Comparison of ENCODE assay signal across 7 mouse cellular contexts in the genomic region with DNA sequence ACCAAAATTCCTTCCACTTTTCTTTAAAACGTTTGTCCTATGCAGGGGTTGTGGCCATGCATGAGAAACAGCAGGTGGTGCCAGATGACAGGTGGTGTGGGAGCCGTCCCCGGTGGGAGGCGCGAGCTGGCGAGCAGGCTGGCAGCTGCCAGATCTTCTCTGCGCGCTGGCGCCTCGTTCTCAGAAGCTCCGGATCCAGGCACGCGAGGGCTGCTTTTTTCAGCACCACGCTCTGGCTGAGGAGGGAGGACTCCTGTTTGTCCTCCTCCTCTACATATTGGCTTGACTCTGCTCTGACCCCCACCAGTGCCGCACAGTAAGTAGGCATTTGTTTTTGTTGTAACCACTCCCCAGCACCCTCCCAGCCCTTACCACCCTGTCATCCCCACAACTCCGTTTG. TPM values are rescaled to one million over a fixed set of nuclear protein-coding genes. Genes with fewer than 3 reads are reported as not detected.
A peak's percentile ranks its signal among the peaks of the same experiment; 100 is the strongest.
DNase-seq lines count a peak whose midpoint lies in the region; ATAC-seq and TF ChIP-seq lines count a peak whose summit lies in the region.

A gene (plus strand): TSS at position 183 of the 400 bp plus-strand sequence.

- no peaks in the 10 kb centered on the region for H3K27me3 ChIP-seq in embryonic facial prominence, embryonic 14.5 days (replicated peaks; ENCODE audit: control insufficient read depth, insufficient read depth, low read length)
- H3K27me3 ChIP-seq in heart, embryonic 11.5 days (ENCODE audit: control insufficient read depth, insufficient read depth, low read length), result peaks cover 9% of the 10 kb centered on the region; the same call in 1 of the 2 replicates
- H3K27me3 ChIP-seq in kidney, embryonic 15.5 days, result peaks cover 7% of the 10 kb centered on the region; the same call in 1 of the 2 replicates
- no peaks in the 10 kb centered on the region for H3K27me3 ChIP-seq in limb, embryonic 14.5 days (ENCODE audit: control insufficient read depth, insufficient read depth, low read length)
- H3K27me3 ChIP-seq in myocyte (ENCODE audit: control insufficient read depth, insufficient read depth, insufficient read length), result peaks cover 11% of the 10 kb centered on the region

- H3K79me2 ChIP-seq in myocyte (ENCODE audit: control insufficient read depth, insufficient read depth), result no peaks in the 10 kb centered on the region

- under 1% methylated on average over 16 of the region's 16 CpGs for WGBS in embryonic facial prominence, embryonic 14.5 days
- under 1% methylated on average over 16 of the region's 16 CpGs for WGBS in heart, embryonic 11.5 days (ENCODE audit: insufficient replicate concordance)
- under 1% methylated on average over 16 of the region's 16 CpGs for WGBS in kidney, embryonic 15.5 days
- WGBS in limb, embryonic 14.5 days, result under 1% methylated on average over 16 of the region's 16 CpGs

- DNase-seq in adrenal gland, postnatal 14 days, result peak; percentile 88
- peak; percentile 93 for DNase-seq in embryonic facial prominence, embryonic 14.5 days (ENCODE audit: low spot score)
- peak; percentile 80 for DNase-seq in limb, embryonic 14.5 days (ENCODE audit: low spot score)
- peak; percentile 72 to 73 for DNase-seq in spleen, postnatal 36 days (ENCODE audit: low spot score in 2 of 2)

- H3ac ChIP-seq in myocyte (ENCODE audit: control insufficient read depth, insufficient read length), result no peak within 1 kb of the TSS

- TF ChIP-seq POLR2A in limb, embryonic 14.5 days (IDR thresholded peaks at IDR 0.05; ENCODE audit: borderline replicate concordance, extremely low read depth, insufficient read depth, insufficient read length), result no peak
- no peak for TF ChIP-seq POLR2A in myocyte (IDR thresholded peaks at IDR 0.05; ENCODE audit: insufficient read length, low read depth)

- no peaks in the 10 kb centered on the region for H3K36me3 ChIP-seq in embryonic facial prominence, embryonic 14.5 days (ENCODE audit: control insufficient read depth, insufficient read depth, low read length)
- no peaks in the 10 kb centered on the region for H3K36me3 ChIP-seq in heart, embryonic 11.5 days (ENCODE audit: control insufficient read depth, insufficient read depth, low read length)
- H3K36me3 ChIP-seq in kidney, embryonic 15.5 days, result no peaks in the 10 kb centered on the region
- H3K36me3 ChIP-seq in limb, embryonic 14.5 days (ENCODE audit: control insufficient read depth, insufficient read depth, low read length), result no peaks in the 10 kb centered on the region
- no peaks in the 10 kb centered on the region for H3K36me3 ChIP-seq in myocyte (ENCODE audit: control insufficient read depth, insufficient read depth)

- H3K4me3 ChIP-seq in embryonic facial prominence, embryonic 14.5 days (ENCODE audit: low read depth, low read length), result peak within 1 kb of the TSS; percentile 29
- peak within 1 kb of the TSS; percentile 29 for H3K4me3 ChIP-seq in heart, embryonic 11.5 days (ENCODE audit: low read depth, low read length)
- H3K4me3 ChIP-seq in kidney, embryonic 15.5 days (replicated peaks), result peak within 1 kb of the TSS; percentile 34
- peak within 1 kb of the TSS; percentile 29 for H3K4me3 ChIP-seq in limb, embryonic 14.5 days (replicated peaks; ENCODE audit: low read length)
- H3K4me3 ChIP-seq in myocyte, result no peak within 1 kb of the TSS

- H3K4me2 ChIP-seq in embryonic facial prominence, embryonic 14.5 days (ENCODE audit: low read depth, low read length), result peak within 1 kb of the TSS; percentile 54
- H3K4me2 ChIP-seq in heart, embryonic 11.5 days, result peak within 1 kb of the TSS; percentile 57
- H3K4me2 ChIP-seq in kidney, embryonic 15.5 days, result peak within 1 kb of the TSS; percentile 59
- H3K4me2 ChIP-seq in limb, embryonic 14.5 days (replicated peaks; ENCODE audit: low read depth, low read length, severe bottlenecking), result peak within 1 kb of the TSS; percentile 49
- H3K4me2 ChIP-seq in myocyte (ENCODE audit: low read depth), result peak within 1 kb of the TSS; percentile 42

- H3K9ac ChIP-seq in embryonic facial prominence, embryonic 14.5 days (ENCODE audit: low read depth, low read length), result peak within 1 kb of the TSS; percentile 45; the same call in 1 of the 2 replicates
- H3K9ac ChIP-seq in heart, embryonic 11.5 days (ENCODE audit: low read depth, low read length), result 0 out of 2 replicates have a peak within 1 kb of the TSS, but pooled peaks have one; percentile 16
- H3K9ac ChIP-seq in kidney, embryonic 15.5 days, result 0 out of 2 replicates have a peak within 1 kb of the TSS, but pooled peaks have one; percentile 15
- H3K9ac ChIP-seq in limb, embryonic 14.5 days (ENCODE audit: low read depth, low read length, severe bottlenecking), result 0 out of 2 replicates have a peak within 1 kb of the TSS, but pooled peaks have one; percentile 26

- no peaks in the 10 kb centered on the region for H3K9me3 ChIP-seq in embryonic facial prominence, embryonic 14.5 days (ENCODE audit: control insufficient read depth, low read length)
- H3K9me3 ChIP-seq in heart, embryonic 11.5 days (replicated peaks; ENCODE audit: control insufficient read depth, low read length), result no peaks in the 10 kb centered on the region
- no peaks in the 10 kb centered on the region for H3K9me3 ChIP-seq in kidney, embryonic 15.5 days (replicated peaks)
- no peaks in the 10 kb centered on the region for H3K9me3 ChIP-seq in limb, embryonic 14.5 days (ENCODE audit: control insufficient read depth, low read length)

- H3K27ac ChIP-seq in embryonic facial prominence, embryonic 14.5 days (replicated peaks; ENCODE audit: low read depth, low read length), result peak within 1 kb of the TSS; percentile 55; the same call in 1 of the 2 replicates
- H3K27ac ChIP-seq in heart, embryonic 11.5 days (ENCODE audit: low read depth, low read length), result no peak within 1 kb of the TSS
- H3K27ac ChIP-seq in kidney, embryonic 15.5 days, result no peak within 1 kb of the TSS
- H3K27ac ChIP-seq in limb, embryonic 14.5 days (replicated peaks; ENCODE audit: low read depth, low read length), result no peak within 1 kb of the TSS

- peaks cover 18% of the 10 kb centered on the region for H3K4me1 ChIP-seq in embryonic facial prominence, embryonic 14.5 days (ENCODE audit: control insufficient read depth, insufficient read depth, low read length)
- peaks cover 5% of the 10 kb centered on the region for H3K4me1 ChIP-seq in heart, embryonic 11.5 days (ENCODE audit: control insufficient read depth, insufficient read depth, low read length)
- peaks cover 31% of the 10 kb centered on the region for H3K4me1 ChIP-seq in kidney, embryonic 15.5 days
- peaks cover 8% of the 10 kb centered on the region; the same call in 1 of the 2 replicates for H3K4me1 ChIP-seq in limb, embryonic 14.5 days (ENCODE audit: control insufficient read depth, insufficient read depth, low read length)

- peak; percentile 89 for ATAC-seq in embryonic facial prominence, embryonic 14.5 days (ENCODE audit: low read depth)
- no peak for ATAC-seq in heart, embryonic 11.5 days (replicated peaks; ENCODE audit: insufficient number of reproducible peaks, low FRiP score, low TSS enrichment)
- ATAC-seq in kidney, embryonic 15.5 days (replicated peaks; ENCODE audit: low FRiP score), result peak; percentile 96
- ATAC-seq in limb, embryonic 14.5 days (ENCODE audit: low FRiP score, low read depth), result peak; percentile 91

TF ChIP-seq in myocyte, 11 proteins besides CTCF, POLR2A, EP300 and RAD21:
- TF ChIP-seq MYOG (IDR thresholded peaks at IDR 0.05; ENCODE audit: control insufficient read depth in 1 of 3, insufficient read depth in 1 of 3, insufficient read length in 2 of 3, low read depth in 2 of 3) (peak; percentile 20 to 91 (median 90)), E2F4 (IDR thresholded peaks at IDR 0.05; ENCODE audit: insufficient read depth) (no peak), MYOD1 (IDR thresholded peaks at IDR 0.05; ENCODE audit: control insufficient read depth in 1 of 3, insufficient read length in 2 of 3, low read depth in 2 of 3) (peak in 2 of 3 experiments; percentile 93), TCF3 (IDR thresholded peaks at IDR 0.05; ENCODE audit: insufficient read length, low read depth) (peak; percentile 77), TCF12 (IDR thresholded peaks at IDR 0.05; ENCODE audit: insufficient read depth, poor library complexity, severe bottlenecking) (peak; percentile 22), USF1 (IDR thresholded peaks at IDR 0.05; ENCODE audit: low read depth) (no peak)

RNA-seq across cellular contexts. Expression of the gene that starts here (rescaled TPM):
- total RNA-seq in adrenal gland, postnatal 14 days (2021), result 29.7 and 36.8 TPM in 2 replicates
- polyA plus RNA-seq in embryonic facial prominence, embryonic 14.5 days (2014; fragmentation: Nextera tagmentation; extraction: Ambion mirVana), result 3.7 and 4.2 TPM in 2 replicates
- 0.82 and 0.87 TPM in 2 replicates for polyA plus RNA-seq in heart, embryonic 11.5 days (2014; fragmentation: Nextera tagmentation; extraction: Ambion mirVana)
- polyA plus RNA-seq in kidney, embryonic 15.5 days (2015; fragmentation: Nextera tagmentation; extraction: Ambion mirVana), result 4.6 and 7.7 TPM in 2 replicates
- 15.7 and 17.5 TPM in 2 replicates for polyA plus RNA-seq in limb, embryonic 14.5 days (2012; rRNA removed)
- polyA plus RNA-seq in limb, embryonic 14.5 days (2014; fragmentation: Nextera tagmentation; extraction: Ambion mirVana), result 3.2 and 3.8 TPM in 2 replicates
- 0.18 TPM for polyA plus RNA-seq in myocyte (2012; fragmentation: generic; extraction: Trizol)
